Mouse (Mus musculus): ENCODE measurements around the gene Lnx2.

Gene Lnx2

GRCm38 (mm10) chr5:147076799-147077165, 396 bp upstream of the Lnx2 start, which contains the start of gene Polr1d:
TSS of gene Polr1d (plus strand) at chr5:147077050.
- DNase-seq = no peak

GRCm38 (mm10) chr5:147075103-147076025, 1.0 kb downstream of the Lnx2 start:
- DNase-seq = no peak

- no peak for DNase-seq
Observed at GRCm38 (mm10) chr5:147073805-147074204, 2.6 kb downstream of the Lnx2 start.

GRCm38 (mm10) chr5:147071886-147072285, 4.5 kb downstream of the Lnx2 start:
- no peak for DNase-seq

DNA sequence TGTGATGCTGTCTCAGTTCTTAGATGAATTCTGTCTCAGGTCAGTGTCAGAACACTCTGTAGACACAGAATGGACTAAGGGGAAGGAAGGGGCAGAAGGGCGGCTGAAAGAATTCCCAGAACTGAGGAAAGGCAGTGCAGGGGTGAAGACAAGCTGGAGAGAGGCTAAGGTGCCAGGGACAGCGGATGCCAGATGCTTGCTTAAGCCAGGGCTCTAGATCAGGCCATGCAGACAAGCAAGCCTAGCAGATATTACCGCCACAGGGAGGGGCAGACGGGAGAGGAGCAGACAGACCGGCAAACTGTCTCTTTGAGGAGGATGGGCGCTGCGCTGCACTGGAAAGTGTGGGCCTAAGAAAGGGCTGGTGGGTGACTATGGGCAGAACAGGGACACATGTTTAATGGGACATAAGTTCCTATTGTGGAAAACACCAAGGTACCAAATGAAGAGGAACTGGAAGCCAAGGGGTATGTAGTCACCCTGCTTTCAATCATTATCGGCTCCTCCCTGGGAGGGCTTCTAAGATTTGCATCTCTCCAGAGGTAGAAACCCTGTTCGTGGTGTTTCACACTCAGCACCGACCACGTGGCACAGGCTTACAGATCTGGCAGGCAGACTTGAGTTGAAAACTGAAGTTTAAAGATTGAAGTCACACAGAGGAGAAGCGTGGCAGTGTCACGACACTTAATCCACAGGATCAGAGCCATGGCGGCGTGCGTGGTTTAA, 5.4 kb downstream of the Lnx2 start:
- no peak for DNase-seq

GRCm38 (mm10) chr5:147068876-147069275, 7.5 kb downstream of the Lnx2 start:
- DNase-seq = no peak

- no peak for DNase-seq
Observed at GRCm38 (mm10) chr5:147066965-147067364, 9.4 kb downstream of the Lnx2 start.

DNA sequence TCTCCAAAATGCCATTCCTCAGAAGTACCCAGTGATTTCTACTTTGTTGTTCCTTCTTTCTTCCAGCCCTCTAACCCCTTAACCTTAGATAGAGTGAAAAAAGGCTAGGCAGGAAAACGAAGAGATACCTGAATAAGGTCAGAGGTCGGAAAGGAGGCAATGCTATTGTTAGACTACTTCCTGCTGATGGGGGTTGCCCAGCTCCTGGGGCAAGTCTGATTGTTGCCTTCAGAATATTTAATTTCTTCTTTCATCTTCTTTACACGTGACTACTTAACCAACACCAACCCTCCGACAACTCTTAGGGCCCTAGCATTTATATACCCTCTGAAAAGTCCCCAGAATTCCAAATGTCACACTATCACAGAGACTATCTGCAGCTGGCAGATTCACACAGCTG, 10.3 kb downstream of the Lnx2 start:
- no peak for DNase-seq

GRCm38 (mm10) chr5:147063215-147063661, 13.1 kb downstream of the Lnx2 start:
- DNase-seq = no peak

DNA sequence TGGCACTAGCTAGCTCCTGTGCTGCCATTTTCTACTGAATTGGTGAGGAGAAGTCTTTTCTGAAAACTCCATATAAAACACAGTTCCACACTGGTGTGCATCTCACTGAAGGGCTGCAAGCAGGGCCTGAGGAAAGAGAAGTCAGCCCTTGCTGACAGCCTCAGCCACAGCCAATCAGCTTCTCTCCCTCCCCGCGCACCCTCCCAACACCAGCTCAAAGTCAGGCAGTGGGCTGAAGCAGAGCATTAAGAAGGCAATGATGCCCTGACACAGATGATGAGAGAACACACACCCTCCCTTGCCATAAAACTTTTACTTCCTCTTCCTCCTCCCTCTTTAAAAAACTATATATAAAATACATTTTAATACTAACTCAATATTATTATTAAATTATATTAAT, 16.4 kb downstream of the Lnx2 start:
- DNase-seq = peak; percentile 34

GRCm38 (mm10) chr5:147059319-147059718, 17.1 kb downstream of the Lnx2 start:
- DNase-seq = no peak

DNA sequence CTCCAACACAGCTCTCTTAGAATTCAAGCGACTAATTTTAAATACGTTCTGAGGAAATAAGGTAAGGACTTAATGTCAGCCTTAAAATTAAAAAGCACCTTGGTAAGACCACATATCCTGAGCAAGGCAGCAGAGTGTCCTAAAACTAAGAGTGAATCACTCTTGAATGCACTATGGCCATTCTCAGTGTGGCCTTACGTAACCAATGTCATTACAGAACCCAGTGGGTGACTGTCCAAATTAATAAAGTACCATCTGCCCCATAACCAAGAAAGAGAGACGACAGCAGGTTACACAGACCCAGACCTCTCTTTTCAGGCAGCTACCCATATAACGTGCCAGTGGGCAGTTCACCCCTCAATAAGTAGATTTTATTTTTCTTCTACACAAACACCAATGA, 17.7 kb downstream of the Lnx2 start:
- no peak for DNase-seq

DNA sequence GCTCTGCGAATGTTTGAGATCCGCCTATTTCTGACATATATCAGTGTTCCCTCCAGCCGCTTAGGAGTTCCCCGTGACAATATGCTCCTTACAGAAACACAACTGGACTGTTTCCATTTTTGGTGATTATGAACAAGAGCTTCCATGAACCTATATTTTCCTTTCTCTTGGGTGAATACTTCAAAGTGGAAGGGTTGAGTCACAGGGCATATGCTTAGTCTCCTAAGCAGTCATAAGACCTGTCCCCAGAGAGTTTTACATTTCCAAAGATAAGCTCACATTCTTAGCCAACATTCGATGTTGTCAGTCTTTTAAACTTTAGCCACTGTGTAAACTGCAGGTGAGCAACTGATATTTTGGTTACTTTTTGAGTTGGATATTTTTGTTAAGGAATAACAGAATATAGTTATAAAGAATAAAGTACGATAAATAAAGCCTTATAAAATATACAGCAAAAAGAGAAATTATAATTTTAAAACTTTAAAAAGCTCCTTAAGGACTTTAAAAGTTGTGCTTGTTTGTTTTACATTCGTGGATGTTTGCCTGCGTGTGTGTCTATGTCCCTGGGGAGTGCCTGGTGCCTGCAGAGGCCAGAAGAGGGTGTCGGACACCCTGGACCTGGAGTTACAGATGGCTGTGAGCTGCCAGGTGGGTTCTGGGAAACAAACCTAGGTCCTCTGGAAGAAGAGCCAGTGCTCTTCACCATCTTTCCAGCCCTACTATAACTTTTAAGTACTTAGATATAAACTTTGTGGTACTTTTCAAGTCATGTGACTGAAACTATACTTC, 18.6 kb downstream of the Lnx2 start:
- no peak for DNase-seq

- DNase-seq = no peak
Observed at GRCm38 (mm10) chr5:147056712-147057290, 19.6 kb downstream of the Lnx2 start.

DNA sequence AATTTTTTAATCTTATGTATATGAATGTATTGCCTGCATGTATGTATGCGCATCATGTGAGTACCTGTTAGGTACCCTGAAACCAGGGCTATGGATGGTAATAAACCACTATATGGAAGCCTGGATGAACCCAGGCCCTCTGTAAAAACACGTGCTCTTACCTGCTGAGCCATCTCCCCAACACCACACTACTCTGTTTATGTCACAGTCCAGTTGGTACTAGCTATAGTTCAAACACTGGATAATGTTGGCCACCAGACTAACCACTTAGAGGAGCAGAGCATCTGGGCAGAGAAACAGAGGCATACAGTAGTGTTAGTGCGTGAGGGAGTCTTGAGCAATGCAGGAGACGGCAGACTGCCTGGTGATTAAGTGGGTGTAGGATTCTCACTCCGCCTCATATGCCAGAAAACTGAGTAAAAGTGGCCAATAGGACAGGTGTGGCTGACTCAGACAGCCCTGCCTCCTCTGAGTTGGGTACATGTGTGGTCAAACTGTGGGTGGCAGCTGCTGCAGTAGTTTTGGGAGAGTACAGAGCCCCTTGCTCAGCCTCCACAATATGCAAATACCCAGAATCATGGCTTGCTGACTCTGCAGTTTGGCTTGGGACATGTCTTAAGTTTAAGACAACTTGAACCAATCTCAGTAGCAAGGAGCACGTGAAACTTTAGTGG, 20.7 kb downstream of the Lnx2 start:
- DNase-seq = no peak

DNA sequence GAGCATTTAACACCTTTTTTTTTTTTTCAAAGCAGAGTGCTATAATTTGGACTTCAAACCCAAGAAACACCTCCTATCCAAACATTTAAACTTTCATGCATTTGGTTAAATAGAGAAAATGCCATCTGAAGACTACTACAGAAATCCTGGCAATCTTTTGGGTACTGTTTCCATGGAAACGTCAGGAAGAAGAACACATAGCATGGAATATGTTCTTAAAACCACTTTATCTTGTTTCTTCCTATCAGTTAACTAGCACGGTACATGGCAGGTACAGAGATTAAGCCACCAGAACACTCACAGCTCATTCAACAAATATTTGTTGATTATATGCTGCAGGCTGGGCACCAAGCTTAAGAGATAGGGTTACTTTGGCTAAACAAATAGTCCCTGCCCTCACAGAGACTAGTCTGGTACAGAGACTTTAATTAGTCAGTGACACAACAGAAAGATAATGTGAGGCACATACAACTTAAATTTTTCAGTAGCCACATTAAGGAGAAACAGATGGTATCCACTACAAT, 21.6 kb downstream of the Lnx2 start:
- DNase-seq = no peak

DNA sequence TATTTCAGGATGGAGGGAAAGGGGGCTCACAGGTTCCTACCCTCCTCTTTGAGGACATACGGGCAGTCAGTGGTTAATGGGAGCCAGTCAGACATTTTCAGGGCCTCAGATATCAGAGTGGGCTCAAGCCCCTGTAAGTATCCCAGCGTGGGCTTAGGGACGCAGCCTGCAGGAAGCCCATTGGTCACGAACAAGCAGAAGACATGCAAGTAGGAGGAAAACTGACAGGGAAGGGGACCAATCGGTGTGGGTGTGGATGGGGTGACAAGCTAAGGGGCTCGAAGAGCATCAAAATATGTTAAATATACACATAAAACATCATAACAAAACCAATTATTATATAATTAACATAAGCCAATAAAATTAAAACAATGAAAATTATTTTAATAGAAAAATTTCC, 22.1 kb downstream of the Lnx2 start:
- no peak for DNase-seq

- no peak for DNase-seq
Observed at GRCm38 (mm10) chr5:147053481-147053880, 22.9 kb downstream of the Lnx2 start.

DNA sequence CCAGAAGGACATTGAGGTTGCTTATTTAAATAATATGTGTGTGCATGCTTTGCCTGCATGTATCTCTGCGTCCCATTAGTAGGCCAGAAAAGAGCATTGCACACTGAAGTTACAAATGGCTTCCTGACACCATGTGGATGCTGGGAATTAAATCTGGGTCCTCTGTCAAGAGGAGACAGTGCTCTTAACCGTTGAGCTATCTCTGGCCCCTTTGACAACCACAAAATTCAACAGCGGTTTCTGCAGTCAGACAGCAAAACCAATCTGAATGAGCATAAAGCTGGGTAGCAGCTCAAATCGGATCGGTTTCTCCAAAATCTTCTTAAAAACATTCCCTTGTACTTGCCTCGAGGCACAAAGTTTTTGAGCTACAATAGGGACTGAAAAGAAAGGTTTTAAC, 23.3 kb downstream of the Lnx2 start:
- DNase-seq = no peak

DNA sequence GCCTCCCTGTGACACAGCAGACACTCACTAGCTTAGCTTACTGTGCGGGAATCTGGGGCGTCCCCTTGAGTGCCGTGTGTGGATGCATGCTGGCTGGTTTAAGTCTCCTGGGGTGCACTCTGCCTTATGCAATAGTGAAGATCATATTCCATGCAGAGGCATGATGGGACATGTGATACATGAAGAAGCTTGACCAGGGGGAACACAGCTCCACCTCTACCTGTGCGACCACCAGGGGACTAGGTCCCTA, 24.2 kb downstream of the Lnx2 start:
- no peak for DNase-seq

DNA sequence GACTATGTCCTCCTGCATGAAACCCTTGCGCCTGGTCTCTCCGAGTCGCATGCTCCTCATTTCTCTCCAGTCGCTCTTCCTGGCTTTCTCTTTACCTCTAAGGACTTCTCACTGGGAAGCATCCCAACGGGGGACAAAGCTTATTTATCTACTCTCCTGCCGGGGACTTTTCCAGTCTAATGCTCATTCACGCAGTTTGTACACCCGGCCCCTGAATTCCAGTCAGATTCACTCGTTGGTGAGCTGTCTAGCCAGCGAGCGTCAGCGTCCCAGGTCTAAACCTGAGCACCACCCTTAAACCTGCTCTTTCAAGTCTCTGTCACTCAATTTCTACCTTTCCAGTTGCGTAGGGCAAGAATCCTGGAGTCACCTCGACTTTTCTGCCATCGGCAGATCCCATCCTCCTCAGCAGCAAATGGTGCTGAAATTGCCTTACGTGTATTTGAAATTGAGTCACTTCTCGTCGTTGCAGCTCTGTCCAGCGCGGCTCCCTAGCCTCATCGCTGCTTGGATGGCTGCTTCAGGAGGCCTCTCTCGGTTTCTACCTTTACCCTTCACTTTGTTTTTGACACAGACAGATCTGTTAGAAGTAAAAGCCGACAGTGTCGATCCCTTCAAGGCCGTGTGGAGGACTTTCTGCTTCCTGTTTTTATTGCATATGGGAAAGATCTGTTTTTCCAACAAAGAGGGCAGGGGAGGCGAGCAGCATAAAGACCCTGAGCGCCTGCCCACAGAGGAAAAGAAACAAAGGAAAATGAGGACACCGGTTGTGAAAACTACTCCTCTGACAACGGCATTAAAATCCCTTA, 24.7 kb downstream of the Lnx2 start:
- DNase-seq = no peak

All from thymus, postnatal 25 days (tissue).